Mouse (Mus musculus): ENCODE measurements around the gene Ggnbp2. TPM values are rescaled to one million over a fixed set of nuclear protein-coding genes. Genes with fewer than 3 reads are reported as not detected.

Gene Ggnbp2
- polyA plus RNA-seq, 1 experiment from 2014 or later: 65.4 TPM

DNA sequence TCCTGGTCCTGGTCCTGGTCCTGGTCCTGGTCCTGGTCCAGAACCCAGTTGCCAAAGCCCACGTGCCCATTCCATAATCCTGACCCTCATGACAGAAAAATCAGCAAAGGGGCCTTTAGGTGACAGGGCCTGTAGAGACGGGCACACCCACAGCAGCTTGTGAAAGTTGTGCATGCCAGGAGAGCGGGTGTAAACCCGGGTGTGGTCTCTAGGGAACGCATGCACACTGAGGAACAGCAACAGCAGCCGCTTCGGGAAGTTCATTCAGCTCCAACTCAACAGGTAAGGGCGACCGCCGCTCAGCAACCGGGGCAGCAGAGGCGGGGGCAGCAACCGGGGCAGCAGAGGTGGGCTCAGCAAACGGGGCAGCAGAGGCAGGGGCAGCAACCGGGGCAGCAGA, 22.5 kb upstream of the Ggnbp2 start:
- no peaks in the 10 kb centered on the region for H3K9me3 ChIP-seq
- H3K27ac ChIP-seq: no peak overlapping the region
- H3K4me1 ChIP-seq: no peaks in the 10 kb centered on the region
- 86% methylated on average over 15 of the region's 15 CpGs for WGBS
- no peak overlapping the region for H3K4me2 ChIP-seq
- H3K27me3 ChIP-seq: no peaks in the 10 kb centered on the region
- no peak overlapping the region for H3K9ac ChIP-seq
- no peak for ATAC-seq (ENCODE audit: borderline replicate concordance, extremely low read depth, low FRiP score, low TSS enrichment)
- H3K36me3 ChIP-seq: peaks cover 55% of the 10 kb centered on the region
- no peak overlapping the region for H3K4me3 ChIP-seq

DNA sequence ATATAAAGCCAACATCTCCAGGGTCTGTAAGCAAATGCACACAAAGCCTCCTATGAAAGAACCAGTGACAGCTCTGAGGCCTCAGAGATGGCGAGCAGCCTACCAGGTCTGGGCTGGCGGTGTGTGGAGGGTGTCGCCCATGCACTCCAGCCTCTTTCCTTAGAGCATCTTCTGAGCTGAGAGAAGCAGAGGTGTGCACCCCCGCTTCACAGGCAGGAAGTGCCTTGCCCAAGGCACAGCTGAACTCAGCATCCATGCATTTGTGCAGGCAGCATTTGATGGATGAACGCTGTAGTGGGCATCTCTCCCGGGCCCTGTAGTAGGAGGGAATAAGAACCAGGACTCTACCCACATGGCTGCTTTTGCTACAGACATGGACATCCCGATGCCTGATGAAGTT, 21.1 kb upstream of the Ggnbp2 start:
- H3K36me3 ChIP-seq: peaks cover 49% of the 10 kb centered on the region
- 90% methylated on average over 7 of the region's 7 CpGs for WGBS
- ATAC-seq (ENCODE audit: borderline replicate concordance, extremely low read depth, low FRiP score, low TSS enrichment): no peak

DNA sequence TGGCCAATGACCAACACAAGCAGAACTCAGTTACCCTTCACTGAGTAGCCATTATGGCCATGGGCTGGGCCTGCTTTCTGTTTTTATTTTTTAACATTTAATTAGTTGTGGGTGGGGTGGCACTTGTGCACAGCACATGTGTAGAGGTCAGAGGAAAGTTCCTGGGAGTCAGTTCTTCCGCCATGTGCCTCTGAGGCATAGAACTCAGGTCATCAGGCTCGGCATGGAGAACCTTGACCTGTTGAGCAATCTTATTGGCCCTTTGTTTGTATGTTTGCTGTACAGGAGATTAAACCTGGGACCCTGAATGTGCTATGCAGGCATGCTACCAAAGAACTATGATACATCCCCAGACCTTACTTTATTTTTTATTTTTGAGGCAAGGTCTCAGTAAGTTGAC, 18.9 kb upstream of the Ggnbp2 start:
- WGBS: 82% methylated on average over 2 of the region's 2 CpGs
- Histone ChIP-seq H3K4me3 (no peak overlapping the region), H3K4me1 (no peaks in the 10 kb centered on the region), H3K27ac (no peak overlapping the region), H3K36me3 (peaks cover 47% of the 10 kb centered on the region), H3K27me3 (no peaks in the 10 kb centered on the region), H3K9me3 (no peaks in the 10 kb centered on the region), H3K9ac (no peak overlapping the region), H3K4me2 (no peak overlapping the region)
- ATAC-seq (ENCODE audit: borderline replicate concordance, extremely low read depth, low FRiP score, low TSS enrichment): no peak

More for the DNA sequence above, 21.1 kb upstream of the Ggnbp2 start:
- Histone ChIP-seq H3K9me3 (no peaks in the 10 kb centered on the region), H3K27ac (no peak overlapping the region), H3K4me3 (no peak overlapping the region), H3K27me3 (no peaks in the 10 kb centered on the region), H3K4me1 (no peaks in the 10 kb centered on the region), H3K4me2 (no peak overlapping the region), H3K9ac (no peak overlapping the region)

DNA sequence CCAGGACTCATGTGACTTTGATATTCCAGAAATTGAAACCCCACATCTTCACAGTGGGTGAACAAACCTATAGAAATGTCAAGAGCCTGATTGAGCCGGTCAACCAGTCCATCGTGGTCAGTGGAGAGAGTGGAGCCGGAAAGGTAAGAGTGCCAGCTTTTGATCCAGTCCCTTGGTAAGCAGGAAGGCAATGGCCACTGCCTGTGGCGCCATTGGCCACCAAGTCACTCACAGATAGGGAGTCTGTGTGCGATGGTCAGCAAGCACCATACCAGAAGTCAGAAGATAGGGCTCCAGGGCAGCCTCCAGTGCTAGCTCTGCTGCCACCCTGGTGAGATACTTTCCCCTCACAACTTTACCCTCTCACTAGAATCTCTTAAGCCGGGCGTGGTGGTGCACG, 17.4 kb upstream of the Ggnbp2 start:
- Histone ChIP-seq H3K9ac (no peak overlapping the region), H3K27me3 (no peaks in the 10 kb centered on the region), H3K27ac (no peak overlapping the region), H3K4me3 (no peak overlapping the region), H3K36me3 (peaks cover 50% of the 10 kb centered on the region), H3K9me3 (no peaks in the 10 kb centered on the region), H3K4me2 (no peak overlapping the region), H3K4me1 (no peaks in the 10 kb centered on the region)
- WGBS: 95% methylated on average over 8 of the region's 8 CpGs
- no peak for ATAC-seq (ENCODE audit: borderline replicate concordance, extremely low read depth, low FRiP score, low TSS enrichment)

DNA sequence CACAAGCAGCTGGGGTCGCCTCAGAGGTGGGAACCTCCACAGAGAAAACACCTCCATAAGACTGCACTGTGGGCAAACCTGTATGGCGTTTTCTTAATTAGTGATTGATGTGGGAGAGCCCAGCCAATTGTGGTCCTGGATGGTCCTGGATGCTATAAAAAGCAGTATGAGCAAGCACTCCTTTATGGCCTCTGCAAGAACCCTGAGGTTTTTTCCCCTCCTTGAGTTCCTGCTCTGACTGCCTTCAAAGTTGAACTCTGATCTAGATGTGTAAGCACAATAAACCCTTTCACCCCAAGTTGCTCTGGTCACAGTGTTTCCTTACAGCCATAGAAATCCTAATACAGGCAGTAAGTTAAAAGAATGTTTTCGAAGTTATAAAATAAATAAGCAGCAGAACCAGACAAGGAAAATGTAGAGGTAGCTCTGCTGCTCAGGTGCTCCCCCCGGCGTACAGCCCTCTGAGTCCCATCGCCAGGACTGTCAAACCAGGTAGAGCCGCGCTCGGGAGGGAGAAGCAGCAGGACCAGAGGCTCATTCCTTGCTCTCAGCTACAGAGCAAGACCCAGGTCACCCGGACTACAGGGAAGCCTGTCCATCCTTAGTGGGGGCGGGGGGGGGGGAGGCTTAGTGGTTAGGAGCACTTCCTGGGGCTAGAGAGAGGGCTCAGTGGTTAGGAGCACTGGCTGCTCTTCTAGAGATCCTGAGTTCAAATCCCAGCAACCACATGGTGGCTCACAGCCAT, 16.3 kb upstream of the Ggnbp2 start:
- no peak overlapping the region for H3K27ac ChIP-seq
- peaks cover 40% of the 10 kb centered on the region for H3K36me3 ChIP-seq
- 0 out of 2 replicates have a peak, but pooled peaks cover 1% of the 10 kb centered on the region for H3K4me1 ChIP-seq
- no peak overlapping the region for H3K9ac ChIP-seq
- no peak overlapping the region for H3K4me2 ChIP-seq
- H3K27me3 ChIP-seq: no peaks in the 10 kb centered on the region
- H3K9me3 ChIP-seq: no peaks in the 10 kb centered on the region
- no peak for ATAC-seq (ENCODE audit: borderline replicate concordance, extremely low read depth, low FRiP score, low TSS enrichment)
- no peak overlapping the region for H3K4me3 ChIP-seq
- 87% methylated on average over 11 of the region's 11 CpGs for WGBS

DNA sequence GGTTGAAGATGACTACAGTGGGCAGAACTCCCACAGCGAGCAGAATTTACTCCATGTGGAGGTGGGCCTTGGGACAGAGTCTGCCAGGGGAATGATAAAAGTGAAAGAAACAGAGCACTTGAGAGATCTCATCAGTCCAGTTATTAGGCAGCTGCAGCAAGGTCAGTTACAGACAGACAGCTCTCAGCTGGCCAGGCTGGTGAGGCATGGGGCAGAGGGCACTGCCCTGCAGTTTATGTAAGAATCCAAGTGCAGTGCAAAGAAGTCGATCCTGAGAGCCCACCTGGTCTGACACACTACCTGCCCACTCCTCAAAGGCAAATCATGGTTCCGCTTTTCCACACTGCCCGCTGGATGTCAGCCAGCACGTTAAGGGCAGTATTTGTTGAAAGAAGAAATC, 15.6 kb upstream of the Ggnbp2 start:
- Histone ChIP-seq H3K4me2 (no peak overlapping the region), H3K4me1 (peaks cover 8% of the 10 kb centered on the region; the same call in 1 of the 2 replicates), H3K27ac (no peak overlapping the region), H3K9me3 (no peaks in the 10 kb centered on the region), H3K36me3 (peaks cover 34% of the 10 kb centered on the region), H3K27me3 (no peaks in the 10 kb centered on the region), H3K4me3 (no peak overlapping the region), H3K9ac (no peak overlapping the region)
- no peak for ATAC-seq (ENCODE audit: borderline replicate concordance, extremely low read depth, low FRiP score, low TSS enrichment)
- 86% methylated on average over 5 of the region's 5 CpGs for WGBS

DNA sequence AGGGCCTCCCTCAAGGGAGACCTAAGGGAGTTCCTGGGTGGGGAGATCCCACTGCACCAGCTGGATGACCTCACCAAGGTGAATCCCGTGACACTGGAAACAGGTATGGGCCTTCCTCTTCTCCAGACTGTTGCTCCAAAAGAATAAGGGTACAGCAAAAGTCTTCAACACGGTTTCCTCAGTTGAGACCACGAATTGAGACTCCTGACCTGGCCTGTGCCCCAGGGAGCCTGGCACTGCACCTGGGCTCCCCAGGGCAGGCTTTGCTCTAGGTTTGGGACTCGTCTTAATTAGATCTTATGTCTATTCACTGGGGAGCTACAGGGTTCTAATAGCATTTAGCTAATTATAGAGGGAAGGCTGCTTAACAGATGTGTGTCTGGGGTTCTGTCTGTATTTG, 14.6 kb upstream of the Ggnbp2 start:
- WGBS: 82% methylated on average over 4 of the region's 4 CpGs
- Histone ChIP-seq H3K4me1 (peaks cover 13% of the 10 kb centered on the region), H3K9me3 (no peaks in the 10 kb centered on the region), H3K9ac (no peak overlapping the region), H3K4me3 (no peak overlapping the region), H3K27ac (no peak overlapping the region), H3K4me2 (no peak overlapping the region), H3K27me3 (no peaks in the 10 kb centered on the region), H3K36me3 (peaks cover 34% of the 10 kb centered on the region)
- ATAC-seq (ENCODE audit: borderline replicate concordance, extremely low read depth, low FRiP score, low TSS enrichment): no peak

DNA sequence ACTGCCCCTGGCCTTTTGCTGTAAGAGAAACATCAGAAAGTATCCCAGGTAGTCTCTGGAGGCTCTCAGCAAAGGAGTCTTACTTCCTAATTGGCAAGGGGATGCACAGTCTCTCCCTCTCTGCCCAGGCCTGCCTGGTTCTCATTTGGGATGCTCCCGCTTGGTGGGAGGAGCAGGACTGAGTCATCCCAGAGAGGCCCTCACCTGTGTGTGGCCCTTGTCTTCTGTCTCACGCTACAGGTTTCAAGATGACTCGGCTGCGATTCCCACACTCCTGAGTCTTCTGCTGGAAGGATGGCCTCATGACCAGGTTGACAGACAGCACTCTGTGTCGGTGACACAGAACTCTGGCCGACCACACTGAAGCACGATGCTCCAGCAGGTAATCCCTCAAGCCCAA, 11.7 kb upstream of the Ggnbp2 start:
- H3K4me3 ChIP-seq: no peak overlapping the region
- WGBS: 90% methylated on average over 7 of the region's 7 CpGs
- no peak overlapping the region for H3K4me2 ChIP-seq
- peaks cover 25% of the 10 kb centered on the region for H3K4me1 ChIP-seq
- ATAC-seq (ENCODE audit: borderline replicate concordance, extremely low read depth, low FRiP score, low TSS enrichment): no peak
- peaks cover 30% of the 10 kb centered on the region for H3K36me3 ChIP-seq
- H3K9ac ChIP-seq: no peak overlapping the region
- no peaks in the 10 kb centered on the region for H3K9me3 ChIP-seq
- no peaks in the 10 kb centered on the region for H3K27me3 ChIP-seq
- H3K27ac ChIP-seq: no peak overlapping the region

DNA sequence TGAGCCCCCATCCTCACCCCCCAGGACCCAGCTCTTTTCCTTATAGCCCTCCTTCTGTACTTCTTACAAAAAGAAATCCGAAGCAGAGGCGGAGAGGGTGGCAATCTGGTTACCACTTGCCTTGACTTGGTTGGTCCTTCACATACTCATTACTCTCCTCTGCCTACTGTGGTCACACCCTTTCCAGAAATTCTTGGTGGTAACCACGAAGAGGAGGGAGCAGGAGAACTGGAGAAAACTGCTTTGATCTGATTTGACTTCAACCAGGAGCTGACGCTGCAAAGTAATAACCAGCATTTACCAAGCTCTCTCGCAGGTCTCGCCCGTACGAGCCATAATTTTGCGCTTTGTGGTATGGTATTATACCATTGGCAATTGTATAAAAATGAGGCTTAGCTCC, 10.4 kb upstream of the Ggnbp2 start:
- no peak for ATAC-seq (ENCODE audit: borderline replicate concordance, extremely low read depth, low FRiP score, low TSS enrichment)
- no peaks in the 10 kb centered on the region for H3K9me3 ChIP-seq
- H3K4me1 ChIP-seq: peaks cover 25% of the 10 kb centered on the region
- peak overlapping the region; percentile 89 for H3K4me3 ChIP-seq
- H3K27ac ChIP-seq: peak overlapping the region; percentile 92
- WGBS: 50% methylated on average over 9 of the region's 9 CpGs
- H3K36me3 ChIP-seq: peaks cover 29% of the 10 kb centered on the region
- no peaks in the 10 kb centered on the region for H3K27me3 ChIP-seq
- peak overlapping the region; percentile 97 for H3K4me2 ChIP-seq
- peak overlapping the region; percentile 88 for H3K9ac ChIP-seq

DNA sequence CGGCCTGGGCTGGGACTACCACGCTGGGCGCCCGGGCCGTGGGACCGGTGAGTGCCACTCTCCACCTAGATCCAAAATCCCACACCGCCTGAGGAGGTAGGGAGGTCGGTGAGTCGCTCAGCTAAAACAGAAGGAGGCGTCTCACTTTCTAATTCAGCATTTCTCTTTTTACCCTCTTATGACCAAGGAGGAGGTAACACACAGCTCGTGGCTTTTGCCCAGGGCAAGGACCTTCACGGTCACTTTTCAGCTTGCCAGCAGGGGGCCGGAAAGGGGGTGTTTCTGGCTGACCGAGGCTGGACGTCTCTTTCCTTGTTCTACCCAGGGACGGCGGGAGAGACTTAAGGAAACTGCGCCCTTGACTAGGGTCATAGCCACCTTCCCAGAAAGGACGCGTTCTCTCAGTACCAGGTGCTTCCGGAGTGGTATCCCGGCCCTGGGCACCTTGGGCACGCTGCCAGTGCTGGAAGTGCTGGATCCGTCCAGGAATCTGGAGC, 9.9 kb upstream of the Ggnbp2 start:
- H3K27me3 ChIP-seq: no peaks in the 10 kb centered on the region
- H3K4me1 ChIP-seq: peaks cover 25% of the 10 kb centered on the region
- ATAC-seq (ENCODE audit: borderline replicate concordance, extremely low read depth, low FRiP score, low TSS enrichment): peak; percentile 60
- peaks cover 27% of the 10 kb centered on the region for H3K36me3 ChIP-seq
- H3K9ac ChIP-seq: peak overlapping the region; percentile 88
- no peaks in the 10 kb centered on the region for H3K9me3 ChIP-seq
- H3K4me3 ChIP-seq: peak overlapping the region; percentile 89
- under 1% methylated on average over 24 of the region's 24 CpGs for WGBS
- peak overlapping the region; percentile 97 for H3K4me2 ChIP-seq
- H3K27ac ChIP-seq: peak overlapping the region; percentile 92

DNA sequence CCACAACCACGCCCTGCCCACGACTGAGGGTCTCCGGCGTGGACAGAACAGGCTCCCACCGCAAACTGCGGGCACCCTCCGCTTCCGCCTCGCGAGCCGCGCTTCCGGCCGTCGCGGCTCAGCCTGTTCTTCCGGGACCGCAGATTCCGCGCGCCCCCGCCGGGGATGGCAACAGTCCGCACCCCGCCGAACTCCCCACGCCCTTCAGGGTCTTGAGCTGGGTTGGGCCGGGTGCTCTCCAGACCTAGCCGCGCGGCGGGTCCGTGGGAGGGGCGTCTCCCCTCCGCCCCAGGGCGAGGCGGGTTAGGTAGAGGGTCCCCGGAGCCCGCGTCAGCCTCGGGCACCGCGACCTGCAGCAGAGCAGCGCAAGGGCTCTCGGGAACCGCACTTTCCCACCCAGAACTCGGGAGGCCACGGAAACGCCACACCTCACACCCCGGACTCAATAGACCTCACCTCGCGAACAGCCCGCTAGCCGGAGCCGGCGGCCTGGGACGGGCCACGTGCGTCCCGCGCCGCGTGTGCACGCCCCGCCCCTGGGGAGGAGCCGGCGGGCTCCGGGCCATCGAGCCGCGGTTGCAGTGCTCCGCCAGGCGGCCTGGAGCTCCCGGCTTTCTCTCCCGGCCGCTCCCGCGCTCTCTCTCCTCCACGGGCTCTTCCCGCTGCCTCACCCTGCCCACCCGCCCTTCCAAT, 9.3 kb upstream of the Ggnbp2 start, which contains the start of the genes Myo19 and Pigw:
Gene Myo19, plus strand, starts transcription at position 377 of the 693 bp plus-strand sequence.
Gene Pigw, minus strand, starts transcription at position 514 of the 693 bp plus-strand sequence.
- H3K9me3 ChIP-seq: no peaks in the 10 kb centered on the region
- H3K27ac ChIP-seq: peak within 1 kb of the TSS; percentile 92
- peak within 1 kb of the TSS; percentile 97 for H3K4me2 ChIP-seq
- WGBS: under 1% methylated on average over 78 of the region's 81 CpGs
- peak within 1 kb of the TSS; percentile 89 for H3K4me3 ChIP-seq
- H3K9ac ChIP-seq: peak within 1 kb of the TSS; percentile 88
- no peaks in the 10 kb centered on the region for H3K27me3 ChIP-seq
- peaks cover 21% of the 10 kb centered on the region for H3K36me3 ChIP-seq
- H3K4me1 ChIP-seq: peaks cover 25% of the 10 kb centered on the region
- ATAC-seq (ENCODE audit: borderline replicate concordance, extremely low read depth, low FRiP score, low TSS enrichment): peak; percentile 95

Data from lung, embryonic 15.5 days (tissue).